Mouse (Mus musculus) bone marrow macrophage, adult 2 months (primary cell): ENCODE measurements around the gene St3gal2.

Experiments used
- CTCF ChIP-seq: IDR thresholded peaks from 2 replicates; pipeline ENCODE4 v1.5.1; 2012; ENCODE audit warnings: low read depth, mild to moderate bottlenecking, low read length, moderate library complexity
- POLR2A ChIP-seq: IDR thresholded peaks from 2 replicates; pipeline ENCODE4 v1.6.1; 2012; ENCODE audit warnings: mild to moderate bottlenecking, low read depth, low read length, borderline replicate concordance

DNA sequence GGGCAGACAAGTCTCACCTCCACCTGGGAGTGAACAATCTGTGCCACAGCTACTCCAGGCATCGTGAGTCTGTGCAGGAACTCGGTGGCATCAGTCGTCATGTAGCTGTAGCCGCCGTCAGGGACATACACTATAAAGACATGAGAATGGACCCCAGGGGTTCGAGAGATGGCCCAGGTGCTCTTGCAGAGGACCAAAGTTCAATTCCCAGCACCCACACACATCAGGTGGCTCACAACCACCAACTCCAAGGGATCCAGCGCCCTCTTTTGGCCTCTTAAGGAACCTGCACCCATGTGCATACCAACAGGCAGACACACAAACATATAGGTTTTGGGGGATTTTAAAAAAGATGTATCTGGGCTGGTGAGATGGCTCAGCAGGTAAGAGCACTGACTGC is 27.7 kb upstream of the St3gal2 start:
- TF ChIP-seq CTCF = no peak
- TF ChIP-seq POLR2A = no peak
